Mouse (Mus musculus): Measurements from ENCODE around the gene Olfr267. TPM values are rescaled to one million over a fixed set of nuclear protein-coding genes. Genes with fewer than 3 reads are reported as not detected.

The Olfr267 gene
- polyA plus RNA-seq (2016; fragmentation: Nextera tagmentation; extraction: Ambion mirVana) = 0.14 TPM in 1 of 2 replicates, not detected in the other

DNA sequence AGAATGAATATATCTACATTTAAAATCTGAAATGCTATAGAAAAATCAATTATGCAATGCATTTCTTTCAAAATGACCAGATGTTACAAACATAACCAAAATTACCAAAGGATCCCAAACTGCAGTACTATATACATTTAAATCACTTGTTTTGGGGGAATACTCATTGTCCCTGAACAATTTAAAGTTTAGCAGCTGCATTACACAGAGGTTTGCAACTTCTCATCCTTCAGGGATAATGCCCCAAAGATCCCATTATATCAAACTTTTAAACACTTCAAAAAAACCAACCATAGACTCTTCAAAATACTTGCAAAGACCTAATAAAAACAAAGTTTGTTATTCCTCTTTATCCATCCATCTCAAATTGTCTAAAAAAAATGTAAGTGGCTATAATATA, at the start of gene Olfr267:
Olfr267 (minus strand) TSS at position 101 of the 400 bp plus-strand sequence.
- H3K4me3 ChIP-seq = no peak within 1 kb of the TSS
- H3K4me1 ChIP-seq = no peaks in the 10 kb centered on the region
- no peaks in the 10 kb centered on the region for H3K9me3 ChIP-seq (replicated peaks)
- no peak within 1 kb of the TSS for H3K4me2 ChIP-seq (replicated peaks)
- H3K9ac ChIP-seq = no peak within 1 kb of the TSS
- H3K36me3 ChIP-seq = no peaks in the 10 kb centered on the region
- no peaks in the 10 kb centered on the region for H3K27me3 ChIP-seq
- H3K27ac ChIP-seq = no peak within 1 kb of the TSS
- ATAC-seq (ENCODE audit: low FRiP score) = no peak

GRCm38 (mm10) chr4:58832908-58833307, 45.4 kb upstream of the Olfr267 start:
- no peak overlapping the region for H3K4me3 ChIP-seq
- no peak for ATAC-seq (ENCODE audit: low FRiP score)
- no peak overlapping the region for H3K9ac ChIP-seq
- no peaks in the 10 kb centered on the region for H3K4me1 ChIP-seq
- 88% methylated on average over 3 of the region's 3 CpGs for WGBS
- H3K36me3 ChIP-seq = peaks cover 8% of the 10 kb centered on the region
- no peaks in the 10 kb centered on the region for H3K27me3 ChIP-seq
- no peak overlapping the region for H3K4me2 ChIP-seq (replicated peaks)
- no peak overlapping the region for H3K27ac ChIP-seq
- H3K9me3 ChIP-seq (replicated peaks) = no peaks in the 10 kb centered on the region

DNA sequence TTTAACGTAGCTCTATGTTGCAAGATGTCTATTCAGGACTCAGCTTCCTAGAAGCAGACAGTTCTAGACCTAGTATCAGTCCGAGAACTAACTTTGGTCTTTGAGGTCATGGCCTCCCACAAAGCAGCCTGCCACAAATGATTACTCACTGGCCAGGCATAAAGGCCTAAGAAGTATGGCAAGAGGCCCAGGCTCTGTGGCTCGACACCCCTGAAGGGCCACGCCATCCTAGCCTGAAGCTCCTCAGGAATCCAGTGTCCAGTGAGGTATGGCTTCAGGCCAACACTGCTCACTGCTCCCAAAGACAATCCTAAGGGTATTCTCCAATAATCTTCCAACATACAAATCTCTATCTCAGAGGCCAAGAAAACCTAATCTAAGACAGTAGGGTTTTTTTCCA, 38.4 kb upstream of the Olfr267 start:
- H3K4me3 ChIP-seq = no peak overlapping the region
- no peaks in the 10 kb centered on the region for H3K9me3 ChIP-seq (replicated peaks)
- H3K27me3 ChIP-seq = no peaks in the 10 kb centered on the region
- H3K36me3 ChIP-seq = peaks cover 32% of the 10 kb centered on the region
- 78% methylated on average over 4 of the region's 4 CpGs for WGBS
- no peak for ATAC-seq (ENCODE audit: low FRiP score)
- H3K9ac ChIP-seq = no peak overlapping the region
- no peak overlapping the region for H3K4me2 ChIP-seq (replicated peaks)
- H3K27ac ChIP-seq = no peak overlapping the region
- H3K4me1 ChIP-seq = no peaks in the 10 kb centered on the region

DNA sequence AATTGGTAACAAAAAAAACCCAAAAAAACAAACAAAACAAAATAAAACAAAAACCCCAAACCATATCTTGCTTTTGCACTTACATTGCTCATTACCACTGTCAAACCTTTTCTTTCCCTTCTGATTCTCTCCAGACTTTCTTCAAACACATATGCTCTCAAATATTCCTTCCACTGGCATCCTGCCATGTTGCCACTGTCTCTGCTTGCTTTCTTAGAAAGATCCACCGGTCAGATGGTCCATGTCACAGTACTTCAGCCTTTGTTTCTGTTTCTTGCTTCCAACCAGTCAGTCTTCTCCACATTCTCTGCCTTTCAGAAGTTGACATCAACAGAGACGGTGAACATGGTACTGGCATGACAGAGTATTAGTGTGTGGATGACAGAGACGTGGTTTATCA, 857 bp downstream of the Olfr267 start:
- no peaks in the 10 kb centered on the region for H3K36me3 ChIP-seq
- no peak overlapping the region for H3K27ac ChIP-seq
- 82% methylated on average over 3 of the region's 3 CpGs for WGBS
- no peak overlapping the region for H3K4me3 ChIP-seq
- H3K9ac ChIP-seq = no peak overlapping the region
- H3K27me3 ChIP-seq = no peaks in the 10 kb centered on the region
- H3K9me3 ChIP-seq (replicated peaks) = no peaks in the 10 kb centered on the region
- H3K4me2 ChIP-seq (replicated peaks) = no peak overlapping the region
- no peak for ATAC-seq (ENCODE audit: low FRiP score)
- no peaks in the 10 kb centered on the region for H3K4me1 ChIP-seq

DNA sequence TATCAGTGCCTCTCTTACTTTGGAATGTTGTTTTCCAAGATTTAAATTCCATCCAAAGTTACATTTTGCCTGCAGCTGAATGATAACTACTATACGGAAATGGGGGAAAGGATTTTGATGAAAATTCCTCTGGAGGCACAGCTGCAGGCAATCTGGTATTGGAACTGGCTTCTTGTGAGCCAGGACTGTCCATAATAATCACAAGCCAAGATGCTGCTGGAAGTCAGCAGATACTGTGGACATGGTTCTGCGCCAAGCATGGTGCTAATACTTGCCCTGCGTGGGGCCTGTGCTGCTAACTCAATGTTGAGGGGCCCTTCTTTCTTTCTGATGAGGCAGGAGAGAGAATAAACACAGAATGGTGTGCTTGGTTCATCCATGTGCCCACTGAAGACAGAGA, 24.1 kb downstream of the Olfr267 start:
- H3K36me3 ChIP-seq = no peaks in the 10 kb centered on the region
- H3K9me3 ChIP-seq (replicated peaks) = no peaks in the 10 kb centered on the region
- 84% methylated on average over 3 of the region's 3 CpGs for WGBS
- ATAC-seq (ENCODE audit: low FRiP score) = no peak
- no peak overlapping the region for H3K27ac ChIP-seq
- H3K4me3 ChIP-seq = no peak overlapping the region
- H3K4me2 ChIP-seq (replicated peaks) = no peak overlapping the region
- H3K27me3 ChIP-seq = no peaks in the 10 kb centered on the region
- H3K4me1 ChIP-seq = no peaks in the 10 kb centered on the region
- no peak overlapping the region for H3K9ac ChIP-seq

DNA sequence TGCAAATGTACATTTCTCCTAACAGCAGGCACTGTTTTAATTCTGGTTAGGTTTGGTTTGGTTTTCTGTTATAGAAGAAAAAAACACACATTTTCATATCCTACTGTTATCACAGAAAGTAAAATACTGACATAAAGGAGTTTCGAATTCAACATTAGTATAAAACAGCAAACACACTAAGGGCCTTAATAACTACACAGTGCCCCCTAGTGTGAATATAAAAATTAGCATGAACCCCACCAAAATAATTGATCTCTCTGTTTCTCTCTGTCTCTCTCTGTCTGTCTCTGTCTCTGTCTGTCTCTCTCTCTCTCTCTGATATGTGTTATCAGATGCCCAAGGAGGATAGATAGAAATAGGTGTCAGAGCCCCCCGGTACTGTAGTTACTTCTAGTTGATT, 38.0 kb downstream of the Olfr267 start:
- ATAC-seq (ENCODE audit: low FRiP score) = no peak
- Histone ChIP-seq H3K9ac (no peak overlapping the region), H3K27me3 (no peaks in the 10 kb centered on the region), H3K27ac (no peak overlapping the region), H3K4me1 (no peaks in the 10 kb centered on the region), H3K4me3 (no peak overlapping the region), H3K9me3 (replicated peaks) (no peaks in the 10 kb centered on the region), H3K4me2 (replicated peaks) (no peak overlapping the region), H3K36me3 (no peaks in the 10 kb centered on the region)
- WGBS = 58% methylated on average over 2 of the region's 2 CpGs

DNA sequence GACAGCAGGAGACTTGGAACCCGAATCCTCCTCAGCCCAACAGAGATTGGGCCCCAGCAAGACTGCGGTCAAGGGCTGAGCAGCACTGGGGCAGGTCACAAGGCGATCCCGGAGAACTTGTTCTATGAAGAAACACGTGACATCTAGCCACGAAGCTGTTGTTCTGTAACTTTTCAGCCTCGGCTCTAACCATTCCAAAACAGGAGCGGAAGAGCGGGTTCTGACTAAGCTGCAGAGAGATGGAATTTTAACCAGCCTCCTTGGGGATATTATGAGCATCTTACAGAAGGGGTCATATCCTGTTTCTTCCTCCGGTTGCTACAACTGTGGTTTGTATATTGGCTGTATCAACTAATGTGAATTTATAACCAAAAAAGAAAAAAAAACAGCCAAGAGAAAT, 38.4 kb downstream of the Olfr267 start:
- no peaks in the 10 kb centered on the region for H3K4me1 ChIP-seq
- 44% methylated on average over 10 of the region's 10 CpGs for WGBS
- no peak overlapping the region for H3K9ac ChIP-seq
- H3K27me3 ChIP-seq = no peaks in the 10 kb centered on the region
- no peaks in the 10 kb centered on the region for H3K36me3 ChIP-seq
- H3K4me2 ChIP-seq (replicated peaks) = 0 out of 2 replicates have a peak overlapping the region, but pooled peaks have one; percentile 11
- H3K27ac ChIP-seq = no peak overlapping the region
- no peak for ATAC-seq (ENCODE audit: low FRiP score)
- H3K9me3 ChIP-seq (replicated peaks) = no peaks in the 10 kb centered on the region
- no peak overlapping the region for H3K4me3 ChIP-seq

- H3K4me1 ChIP-seq = no peaks in the 10 kb centered on the region
- H3K4me3 ChIP-seq = no peak overlapping the region
- no peak overlapping the region for H3K27ac ChIP-seq
- 83% methylated on average over 7 of the region's 7 CpGs for WGBS
- H3K27me3 ChIP-seq = no peaks in the 10 kb centered on the region
- H3K4me2 ChIP-seq (replicated peaks) = no peak overlapping the region
- no peak overlapping the region for H3K9ac ChIP-seq
- no peaks in the 10 kb centered on the region for H3K9me3 ChIP-seq (replicated peaks)
- ATAC-seq (ENCODE audit: low FRiP score) = no peak
- H3K36me3 ChIP-seq = no peaks in the 10 kb centered on the region
These were observed 41.8 kb downstream of the Olfr267 start for GRCm38 (mm10) chr4:58745583-58746222.

DNA sequence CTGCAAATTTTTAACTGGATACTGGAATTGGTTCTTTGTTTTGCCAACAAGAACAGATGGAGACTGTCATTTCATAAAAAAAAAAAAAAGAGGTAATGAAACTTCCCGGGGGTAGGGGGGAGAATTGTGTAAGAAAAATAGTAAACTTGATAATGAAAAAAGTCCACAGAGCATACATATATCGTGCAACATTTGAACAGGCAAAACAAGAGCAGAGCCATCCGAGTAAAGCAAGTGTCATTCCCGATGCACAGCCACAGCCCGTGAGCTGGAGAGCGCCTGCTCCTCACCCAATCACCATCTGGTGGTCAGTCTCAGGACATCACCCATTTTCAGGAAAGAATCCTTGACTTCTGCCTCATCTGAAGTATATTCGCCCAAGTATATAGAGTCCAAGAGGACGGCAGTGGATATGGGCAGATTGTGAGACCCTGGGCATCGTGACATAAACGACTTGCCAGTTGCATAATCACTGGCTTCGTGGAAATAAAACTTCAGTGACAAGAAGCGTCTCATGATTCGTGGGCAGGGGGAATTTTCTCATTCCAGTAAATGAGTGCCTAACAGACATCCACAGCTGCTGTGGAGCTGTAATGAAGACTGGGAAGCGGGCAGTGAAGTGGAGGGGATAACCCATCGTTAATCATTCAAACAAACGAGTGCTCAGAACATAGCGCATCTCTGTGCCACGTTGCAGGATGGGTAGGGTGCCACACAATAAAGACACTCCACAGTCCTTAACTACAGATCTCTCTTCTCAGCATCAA, 50.5 kb downstream of the Olfr267 start:
- Histone ChIP-seq H3K9ac (no peak overlapping the region), H3K27me3 (no peaks in the 10 kb centered on the region), H3K27ac (no peak overlapping the region), H3K9me3 (replicated peaks) (no peaks in the 10 kb centered on the region), H3K36me3 (no peaks in the 10 kb centered on the region), H3K4me3 (no peak overlapping the region), H3K4me1 (no peaks in the 10 kb centered on the region), H3K4me2 (replicated peaks) (no peak overlapping the region)
- no peak for ATAC-seq (ENCODE audit: low FRiP score)
- 84% methylated on average over 18 of the region's 18 CpGs for WGBS

Other genes with a start within 250 kb of the Olfr267 start
- gene Lpar1, start 233.8 kb downstream of the Olfr267 start, polyA plus RNA-seq (2016; fragmentation: Nextera tagmentation; extraction: Ambion mirVana) = 63.6 and 78.1 TPM in 2 replicates
- 43.7 and 45.5 TPM in 2 replicates for gene Ecpas, start 125.0 kb upstream of the Olfr267 start, polyA plus RNA-seq (2016; fragmentation: Nextera tagmentation; extraction: Ambion mirVana)
- 1.1 TPM in 2 replicates for gene Zkscan16, start 155.9 kb upstream of the Olfr267 start, polyA plus RNA-seq (2016; fragmentation: Nextera tagmentation; extraction: Ambion mirVana)
- gene Ptgr1, start 199.4 kb upstream of the Olfr267 start, polyA plus RNA-seq (2016; fragmentation: Nextera tagmentation; extraction: Ambion mirVana) = 15.0 and 15.5 TPM in 2 replicates
- gene Dnajc25, start 207.3 kb upstream of the Olfr267 start, polyA plus RNA-seq (2016; fragmentation: Nextera tagmentation; extraction: Ambion mirVana) = 7.5 and 8.6 TPM in 2 replicates
- 11.7 and 14.6 TPM in 2 replicates for gene Gm20503, start 215.5 kb upstream of the Olfr267 start, polyA plus RNA-seq (2016; fragmentation: Nextera tagmentation; extraction: Ambion mirVana)
- gene Gng10, start 247.4 kb upstream of the Olfr267 start, polyA plus RNA-seq (2016; fragmentation: Nextera tagmentation; extraction: Ambion mirVana) = 107 and 125 TPM in 2 replicates